Mouse (Mus musculus): ENCODE results near the gene Adora2a. TPM values are rescaled to one million over a fixed set of nuclear protein-coding genes. Genes with fewer than 3 reads are reported as not detected.

Adora2a gene
- total RNA-seq, 2 experiments from 2014 or later = 4.4 to 5.5 TPM

DNA sequence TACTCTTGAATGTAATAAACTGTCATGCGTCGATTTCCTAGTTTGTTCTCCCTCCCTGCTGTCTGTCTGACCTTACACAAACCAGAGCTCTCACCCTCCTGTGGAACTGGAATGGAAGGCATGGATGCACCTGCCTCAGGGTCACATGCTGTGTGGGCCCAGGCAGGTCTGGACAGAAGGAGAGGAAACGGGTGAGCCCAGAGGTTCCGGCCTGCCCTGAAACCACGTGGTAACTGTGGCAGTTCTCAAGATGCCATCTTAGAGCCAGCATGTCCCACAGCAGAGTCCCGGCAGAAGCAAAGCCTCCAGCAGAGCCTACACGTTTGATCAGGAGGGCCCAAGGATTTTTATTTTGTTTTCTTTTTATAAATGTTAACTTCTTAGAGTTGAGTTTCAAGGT lies 4.3 kb upstream of the Adora2a start:
- no peak for DNase-seq (ENCODE audit: low spot score in 2 of 2)

DNA sequence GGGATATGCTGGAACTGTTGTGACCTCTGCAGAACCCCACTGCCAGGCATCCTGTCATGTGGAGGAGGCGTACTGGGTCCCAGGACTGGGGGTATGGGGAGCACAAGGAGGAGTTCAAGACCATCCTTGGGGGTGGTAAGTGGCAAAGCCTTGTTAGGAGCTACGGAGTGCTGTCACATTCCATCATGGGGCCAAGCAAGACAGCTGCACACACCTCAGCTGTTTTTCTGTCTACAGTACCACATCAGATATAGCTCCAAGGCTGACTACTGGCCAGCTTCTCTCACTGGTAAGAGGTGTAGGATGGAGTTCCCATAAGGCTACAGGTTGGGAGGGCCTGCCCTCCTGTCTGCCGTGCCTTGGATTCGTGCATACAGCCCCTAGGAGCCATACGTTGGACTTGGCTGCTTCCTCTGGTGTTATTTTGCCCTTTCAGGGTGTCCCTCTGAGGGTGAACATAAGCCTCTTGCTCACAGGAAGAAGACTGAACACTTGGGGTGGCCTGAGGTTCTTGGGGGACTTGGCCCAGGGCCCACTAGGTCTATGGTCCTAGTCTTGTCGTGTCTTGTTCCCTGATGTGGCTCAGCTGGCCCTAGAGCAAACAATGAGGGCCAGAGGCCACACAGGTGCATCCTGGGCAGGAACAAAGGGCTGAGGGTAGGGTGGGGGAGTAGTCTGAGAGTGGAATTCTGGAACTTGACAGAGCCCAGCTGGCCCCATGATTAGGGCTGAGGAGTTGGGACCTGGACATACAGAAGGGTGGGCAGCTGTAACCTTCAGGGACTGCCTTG lies 2.3 kb upstream of the Adora2a start:
- no peak for DNase-seq (ENCODE audit: low spot score in 2 of 2)

DNA sequence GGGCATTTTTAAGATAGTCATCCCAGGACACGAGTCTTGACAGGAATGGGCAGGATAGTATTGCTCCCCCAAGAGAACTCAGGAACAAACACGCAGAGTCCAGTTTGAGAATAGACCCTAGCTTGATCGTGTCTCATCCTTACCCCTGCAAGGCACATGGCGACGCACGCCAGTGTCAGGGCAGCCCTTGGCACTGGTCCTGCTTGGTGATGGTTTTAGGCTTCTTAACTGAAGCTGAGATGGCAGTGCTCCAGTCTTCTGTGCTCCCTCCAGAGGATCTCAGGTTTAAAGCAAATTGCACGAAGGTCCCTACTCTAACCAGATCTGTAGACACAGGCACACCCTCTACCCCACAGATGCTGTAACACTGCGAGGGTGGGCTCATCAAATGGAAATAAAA lies 921 bp upstream of the Adora2a start:
- DNase-seq (ENCODE audit: low spot score in 2 of 2) = no peak

DNA sequence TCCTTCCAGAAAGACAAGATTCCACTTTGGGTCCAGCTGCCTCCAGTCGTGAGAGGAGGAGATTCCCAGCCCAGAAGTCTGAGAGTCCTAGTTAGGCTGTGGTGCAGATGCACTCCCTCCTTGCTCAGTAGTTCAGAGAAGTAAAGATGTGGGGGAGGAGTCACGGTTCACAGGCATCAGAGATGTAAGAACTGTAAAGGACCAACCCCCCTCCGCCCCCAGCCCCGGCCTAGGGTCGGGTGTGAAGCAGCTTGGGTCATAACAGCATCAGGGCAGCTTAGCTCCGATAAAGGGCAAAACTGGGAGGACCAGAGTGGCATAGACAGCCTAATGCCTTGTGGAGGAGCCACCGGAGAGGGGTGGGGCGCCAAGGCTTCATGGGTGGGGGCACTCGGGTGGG lies 205 bp upstream of the Adora2a start:
- DNase-seq (ENCODE audit: low spot score in 2 of 2) = no peak

DNA sequence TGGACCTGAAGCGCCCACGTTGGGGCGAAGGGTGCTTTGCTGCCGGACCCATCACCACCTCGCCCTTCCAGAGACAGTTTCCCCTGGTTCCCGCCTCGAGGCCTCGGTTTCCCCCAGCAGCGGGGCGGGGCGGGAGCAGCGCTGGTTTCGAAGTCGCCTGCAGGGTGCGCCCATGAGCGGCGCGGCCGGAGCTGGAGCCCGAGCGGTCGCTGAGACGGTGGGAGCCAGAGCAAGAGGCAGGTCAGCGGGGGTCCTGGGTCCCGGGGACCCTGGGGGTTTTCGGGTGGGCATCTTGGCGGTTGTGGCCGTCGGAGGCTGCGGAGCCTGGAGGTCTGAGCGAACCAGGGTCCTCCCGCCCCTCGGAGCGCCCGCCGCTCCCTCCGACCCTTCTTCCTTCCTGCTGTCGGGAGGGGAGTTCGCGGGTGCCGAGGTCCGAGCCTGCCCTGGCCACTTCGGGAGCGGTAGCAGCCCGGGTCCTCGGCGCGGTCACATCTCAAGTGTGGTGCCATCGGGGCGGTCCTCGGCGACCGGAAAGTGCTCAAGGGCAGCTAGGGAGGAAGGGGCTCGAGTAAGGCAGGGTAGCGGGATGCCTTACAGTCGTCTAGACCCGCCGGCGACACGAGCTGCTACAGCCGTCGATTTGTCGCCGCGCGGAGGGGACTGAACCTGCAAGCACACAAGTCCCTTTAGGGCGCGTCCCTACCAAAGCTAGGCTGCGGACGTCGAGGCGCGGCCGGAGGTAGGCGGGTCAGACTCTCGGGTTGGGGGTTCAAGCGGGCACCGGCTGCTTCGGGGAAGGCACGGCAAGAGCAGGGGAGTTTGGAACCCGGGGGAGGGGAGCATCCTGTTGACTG lies 458 bp downstream of the Adora2a start:
- peak; percentile 57 to 75 for DNase-seq (ENCODE audit: low spot score in 2 of 2)

DNA sequence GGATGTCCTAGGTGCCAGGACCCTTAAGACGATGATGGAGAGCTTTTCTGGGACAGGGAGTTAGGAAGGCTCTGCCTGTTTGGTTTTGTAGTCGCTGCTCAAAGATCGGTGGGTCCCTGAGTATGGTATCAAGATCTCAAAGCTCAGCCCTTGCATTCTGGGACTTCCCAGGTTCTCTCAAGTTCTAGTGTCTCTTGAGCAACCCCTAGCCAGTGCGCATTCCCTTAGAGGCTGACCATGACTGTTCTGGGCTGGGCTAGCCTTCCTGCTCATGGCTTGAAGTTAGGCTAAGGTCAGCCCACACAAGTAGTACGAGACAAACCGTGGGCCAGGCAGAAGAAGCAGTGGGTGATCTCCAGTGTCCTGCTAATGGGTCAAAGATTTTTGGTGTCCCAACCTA lies 1.5 kb downstream of the Adora2a start:
- DNase-seq (ENCODE audit: low spot score in 2 of 2) = no peak

DNA sequence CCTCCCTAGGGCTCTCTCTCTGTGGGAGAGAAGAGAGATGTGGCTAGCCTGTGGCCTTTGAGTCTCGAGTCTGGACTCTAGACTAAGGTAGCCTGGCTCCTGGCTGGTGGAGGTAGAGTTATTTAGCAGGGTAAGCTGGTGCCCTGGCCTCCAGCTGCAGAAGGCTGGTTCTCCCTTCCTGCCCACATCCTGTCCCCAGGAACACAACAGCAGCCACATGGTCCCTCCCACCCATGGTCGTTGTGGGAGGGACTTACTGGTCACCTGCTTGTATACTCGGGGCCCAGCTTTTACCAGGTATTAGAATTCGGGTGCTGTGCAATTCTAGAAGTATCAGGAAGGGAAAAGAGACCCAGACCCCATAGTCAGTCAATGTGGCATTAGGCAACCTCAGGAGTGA lies 3.6 kb downstream of the Adora2a start:
- no peak for DNase-seq (ENCODE audit: low spot score in 2 of 2)

DNA sequence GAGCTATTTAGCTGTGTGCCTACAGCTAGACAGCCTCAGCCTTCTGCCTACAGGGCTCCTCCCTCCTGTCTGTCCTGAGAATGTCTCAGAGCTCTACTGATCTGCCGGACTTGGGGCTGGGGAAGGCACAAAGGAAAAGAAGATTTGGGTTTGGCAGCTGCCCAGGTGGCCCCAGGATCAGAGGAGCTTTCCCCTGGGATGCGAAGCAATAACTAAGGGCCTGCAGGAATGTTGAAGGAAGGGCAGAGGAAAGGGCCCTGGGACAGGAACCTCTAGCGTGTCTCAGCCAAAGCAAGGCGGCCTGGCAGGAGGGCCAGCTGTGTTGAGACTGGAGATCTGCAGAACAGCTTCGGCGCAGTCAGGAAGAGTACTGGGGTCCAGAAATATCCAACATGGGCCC lies 6.3 kb downstream of the Adora2a start:
- no peak for DNase-seq (ENCODE audit: low spot score in 2 of 2)

DNA sequence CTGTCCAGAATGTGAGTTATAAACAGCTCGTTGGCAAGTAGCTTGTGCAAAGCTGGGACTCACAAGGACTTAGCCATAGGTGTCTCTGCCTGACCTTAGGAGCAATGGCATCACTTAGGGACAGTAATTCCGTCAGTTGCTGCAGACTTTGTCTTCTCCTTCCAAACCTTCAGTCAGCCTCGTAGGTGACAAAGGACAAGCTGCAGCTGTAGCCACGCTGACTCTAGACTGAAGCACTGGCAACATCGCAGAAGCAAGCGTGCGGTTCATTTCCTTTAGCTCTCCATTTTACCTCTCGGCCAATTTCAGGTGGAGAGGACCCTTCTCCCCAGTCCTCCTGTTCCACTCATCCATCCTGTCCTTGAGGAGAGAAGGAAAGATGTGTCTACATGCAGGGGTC lies 7.3 kb downstream of the Adora2a start:
- DNase-seq (ENCODE audit: low spot score in 2 of 2) = no peak

DNA sequence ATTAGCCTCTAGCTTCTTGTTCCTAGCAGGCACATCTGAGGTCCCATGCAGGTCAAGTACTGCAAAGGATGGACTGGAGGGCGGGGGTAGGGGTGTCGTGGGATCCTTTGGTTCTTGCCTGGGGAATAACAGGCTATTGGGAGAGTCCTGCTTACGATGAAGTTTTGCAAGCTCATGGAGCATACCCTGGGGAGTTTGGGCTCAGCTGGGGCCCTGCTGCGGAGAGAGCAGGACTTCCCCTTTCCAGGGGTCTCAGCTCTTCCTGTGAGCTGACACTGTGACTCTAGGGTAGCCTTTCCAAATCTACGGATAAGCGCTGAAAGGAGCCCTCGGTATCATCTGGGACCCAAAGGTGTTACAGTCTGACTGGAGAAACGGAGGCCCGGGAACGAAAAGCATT lies 7.7 kb downstream of the Adora2a start:
- DNase-seq (ENCODE audit: low spot score in 2 of 2) = no peak

DNA sequence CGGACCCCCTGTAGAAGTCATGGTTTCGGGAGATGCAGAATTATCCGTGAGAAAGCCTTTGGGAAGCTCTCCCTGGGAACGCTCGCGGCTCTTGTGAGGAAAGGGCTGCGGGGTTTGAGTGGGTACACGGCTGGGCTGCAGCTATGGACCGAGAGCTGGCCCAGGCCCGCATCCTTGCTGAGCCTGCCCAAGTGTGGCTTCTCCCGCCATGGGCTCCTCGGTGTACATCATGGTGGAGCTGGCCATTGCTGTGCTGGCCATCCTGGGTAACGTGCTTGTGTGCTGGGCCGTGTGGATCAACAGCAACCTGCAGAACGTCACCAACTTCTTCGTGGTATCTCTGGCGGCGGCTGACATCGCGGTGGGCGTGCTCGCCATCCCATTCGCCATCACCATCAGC lies 9.1 kb downstream of the Adora2a start:
- no peak for DNase-seq (ENCODE audit: low spot score in 2 of 2)

DNA sequence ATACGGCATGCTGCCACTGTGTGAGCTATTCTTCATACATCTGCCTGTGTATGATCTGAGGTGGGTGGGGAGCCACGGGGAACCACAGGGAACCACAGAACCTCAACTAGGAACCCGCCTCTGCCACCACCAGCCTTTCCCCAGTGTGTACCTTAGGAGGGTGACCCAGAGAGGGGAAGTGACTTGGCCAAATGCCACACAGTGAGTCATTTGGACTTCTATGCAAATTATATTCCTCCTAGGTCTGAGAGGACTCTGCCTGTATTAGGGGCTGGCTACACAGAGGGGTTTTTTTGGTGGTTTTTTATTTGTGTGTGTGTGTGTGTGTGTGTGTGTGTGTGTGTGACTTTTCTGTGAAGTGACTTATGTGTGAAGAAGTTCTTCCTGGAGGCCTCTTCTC lies 9.9 kb downstream of the Adora2a start:
- no peak for DNase-seq (ENCODE audit: low spot score in 2 of 2)

DNA sequence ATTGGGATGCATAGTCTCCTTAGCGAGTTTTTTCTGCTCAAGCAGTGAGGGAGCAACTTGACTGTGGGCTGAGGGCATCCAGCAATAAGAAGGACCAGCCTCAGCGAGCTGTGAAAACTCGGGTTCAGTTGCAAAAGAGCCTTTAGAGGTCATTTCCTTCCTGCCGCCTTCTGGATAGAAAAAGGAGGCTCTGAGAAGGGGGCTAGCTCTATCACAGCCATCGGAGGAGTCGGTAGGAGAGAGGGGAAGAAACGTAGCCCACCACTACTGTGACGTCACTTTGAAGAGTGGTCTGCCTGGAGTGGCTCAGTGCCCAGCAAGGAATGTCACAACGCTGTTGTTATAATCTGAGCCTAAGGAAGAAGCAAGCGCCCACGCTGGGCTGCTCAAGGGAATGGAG lies 10.4 kb downstream of the Adora2a start:
- DNase-seq (ENCODE audit: low spot score in 2 of 2) = no peak

DNA sequence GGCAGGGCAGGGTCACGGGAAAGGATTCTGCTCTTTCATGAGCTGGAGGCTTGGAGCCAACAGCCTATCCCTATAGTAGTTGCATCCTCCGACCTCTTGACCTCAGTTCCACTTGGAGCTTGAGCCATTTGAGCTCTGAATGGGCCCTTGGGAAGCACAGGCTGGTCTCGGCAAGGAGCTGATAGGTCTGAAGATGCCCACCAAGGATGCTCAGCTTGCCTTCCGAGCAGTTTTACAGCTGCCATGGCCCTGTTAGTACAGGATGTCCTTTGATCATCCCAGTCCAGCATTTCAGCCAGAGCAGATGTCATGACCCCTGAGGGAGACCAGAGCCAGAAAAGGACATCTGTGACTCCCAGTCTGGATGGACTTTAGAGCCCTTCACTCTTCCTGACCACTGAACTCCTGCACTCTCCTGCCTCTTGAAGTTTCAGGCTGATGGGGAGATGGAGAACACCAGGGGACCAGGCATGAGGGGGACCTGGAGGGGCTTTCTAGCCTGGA lies 11.6 kb downstream of the Adora2a start:
- DNase-seq (ENCODE audit: low spot score in 2 of 2) = no peak

DNA sequence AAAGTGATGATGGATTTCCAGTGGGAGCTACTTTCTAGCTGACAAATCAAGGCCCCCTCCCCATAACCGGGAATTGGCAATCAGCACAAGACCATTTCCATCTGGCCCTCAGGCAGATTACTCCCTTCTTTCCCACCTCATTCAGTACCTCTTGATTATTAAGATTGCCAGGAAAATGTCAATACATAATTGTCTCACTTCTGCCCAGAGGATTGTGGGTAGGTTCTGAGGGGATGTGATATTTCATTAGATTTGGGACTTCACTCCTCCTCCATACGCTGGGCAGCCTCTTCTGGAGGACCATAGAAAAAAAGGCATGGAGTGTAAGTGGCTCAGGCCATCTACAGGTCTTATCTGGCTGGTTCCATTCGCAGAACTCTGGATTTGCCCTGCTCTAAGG lies 15.6 kb downstream of the Adora2a start:
- DNase-seq (ENCODE audit: low spot score in 2 of 2) = no peak

DNA sequence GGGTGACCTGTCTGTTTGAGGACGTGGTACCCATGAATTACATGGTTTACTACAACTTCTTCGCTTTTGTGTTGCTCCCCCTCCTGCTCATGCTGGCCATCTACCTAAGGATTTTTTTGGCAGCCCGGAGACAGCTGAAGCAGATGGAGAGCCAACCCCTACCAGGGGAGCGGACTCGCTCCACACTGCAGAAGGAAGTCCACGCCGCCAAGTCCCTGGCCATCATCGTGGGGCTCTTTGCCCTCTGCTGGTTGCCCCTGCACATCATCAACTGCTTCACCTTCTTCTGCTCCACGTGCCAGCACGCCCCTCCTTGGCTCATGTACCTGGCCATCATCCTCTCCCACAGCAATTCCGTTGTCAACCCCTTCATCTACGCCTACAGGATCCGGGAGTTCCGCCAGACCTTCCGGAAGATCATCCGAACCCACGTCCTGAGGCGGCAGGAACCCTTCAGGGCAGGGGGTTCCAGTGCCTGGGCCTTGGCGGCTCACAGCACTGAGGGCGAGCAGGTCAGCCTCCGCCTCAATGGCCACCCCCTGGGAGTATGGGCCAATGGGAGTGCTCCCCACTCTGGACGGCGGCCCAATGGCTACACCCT lies 16.6 kb downstream of the Adora2a start:
- DNase-seq (ENCODE audit: low spot score in 2 of 2) = no peak

DNA sequence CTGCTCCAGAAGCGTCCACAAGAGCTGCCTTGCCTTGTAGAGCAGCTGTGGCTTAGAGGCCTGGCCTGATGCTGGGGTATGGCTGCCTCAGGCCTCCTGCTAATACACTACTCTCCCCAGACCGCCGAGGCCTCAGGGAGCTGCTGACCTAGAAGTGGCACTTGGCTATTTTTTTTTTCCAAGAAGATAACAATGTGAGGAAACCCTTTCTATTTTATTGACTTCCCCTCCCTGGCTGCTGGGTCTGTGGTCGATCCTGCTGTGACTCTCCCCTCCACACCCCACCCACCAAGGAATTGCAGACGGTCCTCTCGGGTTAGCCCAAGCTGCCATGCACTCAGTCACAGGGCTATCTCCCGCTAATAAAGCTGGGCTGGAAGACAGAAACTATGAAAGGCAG lies 17.5 kb downstream of the Adora2a start:
- no peak for DNase-seq (ENCODE audit: low spot score in 2 of 2)

DNA sequence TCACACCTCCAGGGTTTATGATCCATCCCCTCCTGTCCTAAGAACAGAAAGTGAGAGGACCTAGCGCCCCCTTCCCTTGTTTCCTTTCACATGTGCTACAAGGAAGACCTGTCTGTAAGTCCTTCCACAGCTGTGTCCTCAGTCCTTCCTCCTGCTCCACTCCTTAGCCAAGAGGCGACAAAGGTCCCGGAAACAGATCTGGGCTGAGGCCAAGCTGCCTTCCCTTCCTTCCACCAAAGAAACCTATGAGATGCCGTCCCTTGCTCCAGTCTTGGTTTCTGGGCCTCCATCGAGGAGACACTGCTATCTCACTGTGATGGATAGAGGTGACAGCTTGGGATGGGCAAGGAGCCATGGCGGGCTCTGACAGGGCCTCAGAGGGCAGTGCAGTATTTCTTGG lies 18.4 kb downstream of the Adora2a start:
- DNase-seq (ENCODE audit: low spot score in 2 of 2) = no peak

DNA sequence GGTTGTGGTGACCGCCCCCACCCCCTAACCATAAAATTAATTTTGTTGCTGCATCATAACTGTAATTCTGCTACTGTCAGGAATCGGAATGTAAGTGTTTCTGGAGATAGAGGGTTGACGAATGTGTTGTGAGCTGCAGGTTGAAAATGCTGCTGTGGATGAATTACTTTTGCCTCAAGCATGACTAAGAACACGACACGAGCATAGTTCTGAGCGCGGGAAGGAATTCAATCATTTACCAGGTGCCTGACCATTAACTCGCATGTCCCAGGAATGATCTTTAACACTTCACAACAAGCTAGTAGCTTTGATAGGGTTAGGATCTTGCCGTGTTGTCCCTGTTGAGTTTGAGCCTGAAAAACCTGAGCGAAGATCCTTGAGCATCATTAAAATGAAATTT lies 20.6 kb downstream of the Adora2a start:
- no peak for DNase-seq (ENCODE audit: low spot score in 2 of 2)

DNA sequence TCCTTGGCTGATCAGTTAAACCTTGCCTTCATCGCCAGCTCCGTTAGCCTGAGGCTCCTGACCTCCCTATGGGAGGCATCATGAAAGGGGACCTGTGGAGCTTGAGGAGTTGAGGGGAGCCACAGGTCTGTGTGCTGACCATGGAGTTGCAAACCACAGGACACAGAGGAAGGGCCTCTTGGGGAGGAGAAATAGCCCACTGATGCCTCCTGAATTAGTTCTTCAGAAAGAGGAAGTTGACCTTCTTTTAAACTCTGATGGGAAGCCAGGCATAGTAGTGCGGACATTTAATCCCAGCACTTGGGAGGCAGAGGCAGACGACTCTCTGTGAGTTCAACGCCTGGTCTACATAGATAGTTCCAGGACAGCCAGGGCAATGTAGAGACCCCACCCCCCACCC lies 22.2 kb downstream of the Adora2a start:
- DNase-seq (ENCODE audit: low spot score in 2 of 2) = no peak

DNA sequence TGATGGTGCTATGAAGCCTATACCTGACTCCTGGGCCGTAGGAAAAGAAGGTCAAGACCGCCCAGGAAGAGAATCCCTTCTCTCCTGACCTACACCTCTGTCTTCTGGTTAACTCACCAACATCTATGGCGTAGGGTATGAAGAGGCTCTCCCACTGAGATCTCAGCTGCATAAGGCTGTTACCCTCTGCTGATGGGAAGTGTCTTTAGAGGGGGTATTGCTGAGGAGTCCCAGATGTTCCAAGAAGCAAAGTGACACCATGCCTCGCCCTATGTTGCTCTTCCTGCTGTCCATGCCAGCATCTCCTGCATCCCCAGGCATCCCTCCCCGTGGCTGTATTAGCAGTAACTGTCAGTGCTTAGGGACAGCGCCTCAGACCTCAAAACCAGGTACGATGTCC lies 22.7 kb downstream of the Adora2a start:
- DNase-seq (ENCODE audit: low spot score in 2 of 2) = no peak

DNA sequence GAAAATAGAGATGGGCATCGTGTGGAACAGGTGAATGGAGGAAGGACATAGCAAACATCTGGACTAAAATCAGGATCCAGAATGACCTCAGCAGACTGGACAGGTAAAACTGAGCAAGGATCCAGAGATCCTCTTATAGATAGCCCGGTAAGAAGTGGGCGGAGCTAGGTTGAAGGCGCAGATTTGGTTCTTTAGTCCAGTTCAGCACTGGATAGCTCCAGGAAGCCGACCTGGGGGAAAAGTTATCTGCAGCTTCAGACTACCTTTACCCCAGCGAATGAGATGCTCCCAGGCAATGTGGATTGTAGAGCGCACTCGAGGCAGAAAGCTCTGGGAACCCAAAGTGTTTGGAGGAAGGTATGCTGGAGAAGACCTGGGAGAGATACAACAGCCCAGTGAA lies 25.3 kb downstream of the Adora2a start:
- no peak for DNase-seq (ENCODE audit: low spot score in 2 of 2)
